Mouse (Mus musculus) lung, postnatal 0 days (tissue): ENCODE measurements at regions not wholly inside any gene's neighbourhood (a gene's known extent, or its start where the extent isn't known, plus 50 kb on each side); places are given as distances from the start of the nearest gene placed in this dataset.

Experiments used
- CTCF ChIP-seq: IDR thresholded peaks from 2 replicates; pipeline ENCODE4 v1.5.1; 2016; ENCODE audit warnings: antibody characterized with exemption, mild to moderate bottlenecking
- EP300 ChIP-seq: IDR thresholded peaks from 2 replicates; pipeline ENCODE4 v1.6.1; 2016; ENCODE audit warnings: antibody characterized with exemption, mild to moderate bottlenecking, control low read depth

- TF ChIP-seq CTCF (no peak), EP300 (no peak)
Observed at GRCm38 (mm10) chr3:34486441-34487050, 163.7 kb upstream of the Sox2 start.
